Mouse (Mus musculus) lung, postnatal 36 days (tissue): Measurements from ENCODE around the gene Pdxp.

Experiments
- DNase-seq: peaks from one replicate; pipeline ENCODE4 v3.0.0; 2022; ENCODE audit warnings: mixed read lengths

Gene Pdxp

DNA sequence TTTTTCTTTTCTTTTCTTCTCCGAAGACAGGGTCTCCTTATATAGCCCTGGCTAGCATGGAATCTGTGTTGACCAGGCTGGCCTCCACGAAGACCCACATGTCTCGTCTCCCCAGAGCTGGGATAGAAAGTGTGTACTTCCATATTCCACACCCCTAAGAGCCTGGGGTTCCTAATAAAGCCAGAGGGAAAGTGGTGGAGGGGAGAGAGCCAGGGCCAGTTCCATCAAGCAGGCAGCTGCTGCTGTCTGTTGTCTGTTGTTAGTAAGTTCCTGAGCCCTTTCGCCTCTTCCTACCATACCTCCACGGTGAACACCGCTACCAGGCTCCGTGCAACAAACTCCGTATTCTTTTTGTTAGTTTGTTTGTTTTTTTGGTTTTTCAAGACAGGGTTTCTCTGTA is 14.8 kb downstream of the Pdxp start:
- DNase-seq, result no peak

DNA sequence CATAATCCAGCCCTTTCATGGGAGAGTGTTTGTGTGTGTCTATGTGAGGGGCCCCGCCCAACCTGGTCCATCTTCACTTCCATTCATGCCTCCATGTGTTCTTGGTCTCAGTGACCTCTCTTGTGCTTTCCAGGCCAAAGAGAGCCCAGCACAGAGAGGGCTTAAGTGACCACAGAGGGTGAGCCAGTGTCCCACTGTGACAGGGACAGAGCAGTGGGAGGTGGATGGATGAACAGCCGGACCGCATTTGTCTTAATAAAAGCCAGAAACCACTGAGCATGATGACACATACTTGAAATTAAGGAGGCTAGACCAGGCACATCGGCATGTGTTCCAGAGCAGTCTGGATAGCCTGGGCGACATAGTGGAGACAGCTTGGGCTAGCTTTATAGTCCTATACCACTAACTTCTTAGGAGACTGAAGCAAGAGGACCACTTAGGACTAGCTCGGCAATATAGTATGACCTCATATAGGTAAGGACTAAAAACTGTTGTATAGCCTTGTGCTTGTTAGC is 16.5 kb downstream of the Pdxp start:
- DNase-seq, result no peak

DNA sequence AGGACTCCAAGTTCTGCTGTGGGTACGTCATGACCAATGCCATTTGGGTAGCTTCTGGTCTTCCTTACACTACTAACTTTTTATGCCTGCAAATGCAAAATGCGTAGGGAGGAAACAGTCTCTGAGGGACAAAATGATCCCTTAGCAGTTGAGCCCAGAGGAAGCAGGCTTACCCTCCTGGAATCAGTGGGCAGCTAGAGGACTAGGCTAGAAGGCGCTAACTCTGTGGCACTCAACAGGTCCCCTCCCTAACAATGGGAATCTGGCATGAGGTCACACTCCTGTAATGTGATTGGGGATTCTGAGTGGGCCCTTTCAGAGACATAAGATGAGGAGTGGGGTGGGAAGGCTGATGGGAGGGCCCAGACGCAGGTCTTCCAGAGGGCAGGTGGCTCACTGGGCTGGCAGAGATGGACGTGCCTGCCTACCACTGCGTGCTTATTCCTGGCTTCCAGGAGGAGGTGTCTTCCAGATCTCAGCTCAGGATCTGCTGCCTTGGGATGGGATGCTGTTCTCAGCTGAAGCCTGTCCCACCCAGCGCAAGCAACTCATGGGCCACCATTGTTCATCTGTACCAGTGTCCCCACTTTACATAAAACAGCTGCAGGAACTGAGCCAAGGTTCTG is 17.2 kb downstream of the Pdxp start:
- no peak for DNase-seq

DNA sequence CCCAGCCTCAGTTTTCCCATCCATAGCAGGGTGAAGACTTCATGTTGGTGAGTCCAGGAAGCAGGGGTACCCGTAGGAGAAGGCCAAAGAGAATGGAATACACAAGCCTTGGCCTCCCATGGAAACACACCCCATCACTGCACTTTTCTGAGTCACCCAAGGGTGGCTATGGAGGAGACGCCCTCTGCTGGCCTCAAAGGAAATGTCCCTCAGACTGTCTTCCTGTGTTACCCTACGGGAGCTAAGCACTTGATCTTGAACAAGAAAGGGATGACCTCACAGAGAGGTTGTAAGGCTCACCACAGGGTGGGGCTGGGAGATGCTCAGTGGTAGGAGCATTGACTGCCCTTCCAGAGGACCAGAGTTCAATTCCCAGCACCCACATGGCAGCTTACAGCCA is 17.9 kb downstream of the Pdxp start:
- DNase-seq, result peak; percentile 73

DNA sequence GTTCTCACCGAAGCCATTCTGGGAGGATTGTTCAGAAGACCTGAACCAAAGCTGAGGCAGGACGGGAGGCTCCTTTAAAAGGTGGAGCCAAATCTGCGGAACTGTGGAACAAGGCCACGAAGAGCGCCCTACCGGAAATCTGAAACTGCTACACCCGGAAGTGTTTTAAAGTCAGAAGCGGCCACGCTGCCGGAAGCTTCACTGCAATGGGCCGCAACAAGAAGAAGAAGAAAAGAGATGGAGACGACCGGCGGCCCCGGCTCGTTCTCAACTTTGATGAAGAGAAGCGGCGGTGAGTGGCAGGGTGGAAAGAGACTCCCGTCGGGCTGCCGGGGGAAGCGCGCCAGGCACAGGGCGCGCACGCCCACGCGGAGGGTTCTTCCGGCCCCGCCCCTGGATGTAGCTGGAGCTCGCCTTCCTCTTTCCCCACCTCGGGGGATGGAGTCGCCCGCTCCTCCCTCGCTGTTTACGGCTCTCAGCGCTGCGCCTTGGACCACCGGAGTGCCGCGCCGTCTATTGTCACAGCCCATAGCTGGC is 21.1 kb downstream of the Pdxp start, which contains the start of gene Nol12:
TSS of gene Nol12 (plus strand) at position 150 of the 537 bp plus-strand sequence.
- peak; percentile 94 for DNase-seq

DNA sequence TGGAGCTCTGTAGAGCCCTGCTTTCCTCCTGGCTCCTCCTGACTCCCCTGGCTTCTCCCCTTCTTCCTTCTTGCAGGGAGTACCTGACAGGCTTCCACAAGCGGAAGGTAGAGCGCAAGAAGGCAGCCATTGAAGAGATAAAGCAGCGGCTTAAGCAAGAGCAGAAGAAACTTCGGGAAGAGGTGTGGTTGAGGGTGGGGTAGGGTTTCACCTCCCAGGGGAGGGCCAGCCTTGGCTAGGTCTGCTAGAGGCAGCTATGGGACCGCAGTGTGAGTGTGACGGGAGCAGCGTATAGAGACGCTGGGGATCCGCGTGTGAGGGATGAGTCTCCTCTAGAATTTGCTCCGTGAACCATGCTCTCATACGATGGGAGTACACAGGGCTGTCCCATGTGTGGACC is 22.7 kb downstream of the Pdxp start:
- DNase-seq, result no peak

DNA sequence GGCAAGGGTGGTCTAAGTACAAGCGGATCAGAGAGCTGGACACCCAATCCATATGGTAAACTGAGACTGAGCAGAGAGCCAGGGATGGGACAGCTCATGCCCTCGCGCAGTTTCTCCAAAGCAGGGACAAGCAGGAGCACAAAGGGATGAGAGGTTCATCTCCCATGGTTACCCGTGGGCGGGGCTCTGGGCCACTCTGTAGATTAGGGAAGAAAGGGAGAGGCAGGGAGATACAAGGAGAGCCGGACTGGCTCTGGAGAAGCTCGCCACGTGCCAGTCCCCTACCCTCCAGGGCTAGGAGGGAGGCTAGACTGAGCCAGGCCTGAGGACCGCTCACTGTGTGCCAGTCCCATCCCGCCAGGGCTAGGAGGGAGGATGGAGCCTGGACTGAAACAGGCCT is 23.6 kb downstream of the Pdxp start:
- no peak for DNase-seq

DNA sequence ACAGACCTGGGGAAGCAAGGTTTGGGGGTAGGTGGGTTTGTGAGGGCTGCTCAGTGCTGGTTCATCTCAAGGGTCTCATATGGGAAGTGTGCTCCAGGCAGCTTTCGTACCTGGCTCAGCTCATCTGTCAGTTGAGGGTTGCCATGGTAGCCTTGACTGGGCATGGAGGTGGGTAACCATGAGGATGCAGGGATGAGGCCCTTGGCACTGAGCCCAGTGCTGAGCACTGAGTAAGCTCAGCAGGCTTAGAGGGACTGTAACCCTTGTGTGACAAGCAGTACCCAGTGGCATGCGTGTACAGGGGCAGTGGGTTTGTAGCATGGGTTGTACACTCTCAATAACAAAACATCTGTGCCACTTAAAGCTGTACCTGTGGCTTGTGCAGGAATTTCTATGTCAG is 24.2 kb downstream of the Pdxp start:
- DNase-seq, result no peak

DNA sequence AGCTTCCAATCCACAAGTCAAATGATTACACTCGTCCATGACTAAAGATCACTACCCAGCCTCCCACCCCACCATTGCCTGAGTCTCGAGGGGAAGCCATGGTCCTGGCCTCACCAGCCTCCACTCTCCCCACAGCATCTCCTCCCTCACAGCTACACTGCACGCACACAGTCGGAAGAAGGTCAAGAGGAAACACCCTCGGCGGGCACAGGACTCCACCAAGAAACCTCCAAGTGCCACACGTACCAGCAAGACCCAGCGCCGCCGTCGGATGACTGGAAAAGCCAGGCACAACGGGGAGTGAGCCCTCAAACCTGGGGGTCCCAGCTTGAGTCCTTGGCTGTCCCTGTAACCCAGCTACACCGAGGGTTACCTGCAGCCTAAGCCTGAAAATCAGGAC is 26.6 kb downstream of the Pdxp start:
- no peak for DNase-seq

DNA sequence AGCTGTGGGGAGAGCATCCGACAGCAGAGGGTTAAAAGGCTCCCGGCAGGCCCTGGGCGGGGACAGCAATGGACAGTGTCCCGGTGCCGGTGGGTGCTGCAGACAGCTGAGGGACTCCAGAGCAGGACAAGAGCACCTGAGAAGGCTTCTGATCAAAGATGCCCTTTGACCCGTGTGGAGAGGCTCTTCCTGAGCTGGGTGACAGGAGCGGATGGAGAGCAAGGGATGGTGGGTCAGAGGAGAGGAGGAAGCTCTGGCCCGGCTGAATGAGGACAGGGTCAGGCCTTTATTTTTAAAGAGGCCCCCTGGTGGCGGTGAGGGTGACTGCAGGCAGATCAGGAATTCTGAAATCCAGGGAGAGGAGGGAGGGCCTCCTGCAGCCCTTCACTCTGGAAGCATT is 28.9 kb downstream of the Pdxp start:
- DNase-seq, result peak; percentile 90

DNA sequence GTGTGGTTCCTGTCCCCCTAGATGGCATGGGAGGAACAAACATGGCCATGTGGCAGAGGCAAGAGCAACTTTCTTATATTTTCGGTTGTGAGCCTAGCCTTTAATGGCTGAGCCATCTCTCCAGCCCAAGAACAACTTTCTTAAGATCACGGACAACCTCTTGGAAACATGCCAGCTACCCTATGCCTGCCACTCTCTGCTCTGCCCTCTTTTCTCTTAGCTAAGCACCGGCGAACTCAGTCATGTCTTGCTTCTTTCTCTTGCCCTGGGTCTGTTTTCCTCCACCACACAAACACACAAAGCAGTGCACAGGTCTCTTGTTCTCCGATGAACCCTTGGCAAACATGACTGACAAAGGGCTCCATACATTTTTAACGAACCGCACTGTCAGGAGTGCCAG is 32.5 kb downstream of the Pdxp start:
- DNase-seq, result no peak

DNA sequence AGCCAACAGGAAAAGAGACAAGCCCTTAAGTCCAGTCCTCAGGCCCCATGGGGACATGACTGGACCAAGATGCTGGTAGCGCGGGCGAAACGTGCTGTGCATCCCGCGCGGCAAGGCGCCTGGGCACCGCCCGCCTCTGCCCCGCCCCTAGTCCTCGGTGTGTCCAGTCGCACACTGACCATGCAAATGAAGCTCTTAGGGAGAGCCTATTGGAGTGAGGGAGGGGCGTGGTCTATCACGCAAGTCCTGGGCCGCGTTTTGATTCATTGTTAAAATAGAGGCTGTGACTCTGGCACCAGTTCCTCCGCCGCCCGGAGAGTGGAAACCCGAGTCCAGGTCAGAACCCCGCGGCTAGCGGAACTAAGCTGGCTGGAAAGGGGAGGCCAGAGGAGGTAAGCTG is 33.9 kb downstream of the Pdxp start, which contains the start of gene Triobp:
TSS of gene Triobp (plus strand) at position 68 of the 400 bp plus-strand sequence.
- peak; percentile 94 for DNase-seq

DNA sequence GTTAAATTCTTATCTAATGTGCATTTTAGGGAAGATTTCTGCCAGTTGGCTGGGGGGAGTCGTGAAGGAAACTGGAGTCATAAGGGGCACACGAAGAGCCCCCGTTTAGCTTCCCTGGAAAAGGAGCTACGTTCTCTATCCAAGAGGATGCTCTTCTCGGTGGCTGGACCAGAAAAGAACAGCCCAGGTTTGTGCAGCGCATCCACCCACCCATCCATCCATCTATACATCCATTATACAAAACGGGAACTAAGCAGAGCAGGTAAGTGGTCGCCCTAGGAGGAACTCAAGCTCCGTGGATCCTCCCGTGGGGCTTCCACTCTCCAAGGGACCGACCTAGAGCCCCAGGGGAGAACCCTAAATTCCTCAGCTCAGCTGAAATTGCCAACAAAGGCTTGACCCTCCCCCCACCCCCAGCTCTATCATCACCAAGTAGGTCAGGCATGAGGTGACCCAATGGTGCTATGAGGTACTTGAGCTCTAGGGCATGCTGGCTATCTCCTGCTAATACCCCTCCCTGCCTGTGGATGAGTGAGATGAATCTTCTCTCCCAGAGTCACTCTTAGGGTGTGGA is 34.5 kb downstream of the Pdxp start:
- no peak for DNase-seq

DNA sequence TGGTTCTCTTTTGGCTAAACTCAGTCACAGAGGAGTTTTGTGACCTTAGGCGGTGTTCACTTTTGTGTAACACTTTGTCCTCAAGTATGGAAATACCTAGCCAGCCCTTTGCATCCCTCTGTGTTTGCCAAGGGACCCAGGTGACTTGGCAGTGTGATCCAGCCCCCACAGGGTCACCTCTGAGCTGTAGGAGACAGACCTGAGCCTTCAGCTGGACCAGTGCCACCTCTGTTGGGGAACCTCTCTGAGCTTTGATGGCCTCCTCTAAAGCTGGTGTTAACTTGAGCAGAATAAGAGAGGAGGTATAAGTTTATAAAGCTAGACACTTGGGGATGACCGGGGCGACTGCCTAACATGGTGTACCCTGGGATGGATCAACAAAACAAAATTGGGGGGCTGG is 35.2 kb downstream of the Pdxp start:
- no peak for DNase-seq

DNA sequence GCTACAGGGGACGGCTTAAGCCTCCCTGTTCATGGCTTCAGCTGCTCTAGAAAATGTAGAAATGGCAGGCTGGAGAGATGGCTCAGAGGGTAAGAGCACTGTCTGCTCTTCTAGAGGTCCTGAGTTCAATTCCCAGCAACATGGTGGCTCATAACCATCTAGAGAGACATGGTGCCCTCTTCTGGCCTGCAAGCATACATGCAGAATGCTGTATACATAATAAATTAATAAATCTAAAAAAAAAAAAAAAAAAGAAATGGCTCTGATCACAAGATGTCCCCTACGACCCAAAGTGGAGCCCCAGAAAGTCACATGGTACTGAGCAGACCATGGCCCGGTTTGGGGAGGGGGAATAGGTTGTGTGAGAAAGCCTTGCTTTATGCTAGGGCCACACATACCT is 41.9 kb downstream of the Pdxp start:
- no peak for DNase-seq

DNA sequence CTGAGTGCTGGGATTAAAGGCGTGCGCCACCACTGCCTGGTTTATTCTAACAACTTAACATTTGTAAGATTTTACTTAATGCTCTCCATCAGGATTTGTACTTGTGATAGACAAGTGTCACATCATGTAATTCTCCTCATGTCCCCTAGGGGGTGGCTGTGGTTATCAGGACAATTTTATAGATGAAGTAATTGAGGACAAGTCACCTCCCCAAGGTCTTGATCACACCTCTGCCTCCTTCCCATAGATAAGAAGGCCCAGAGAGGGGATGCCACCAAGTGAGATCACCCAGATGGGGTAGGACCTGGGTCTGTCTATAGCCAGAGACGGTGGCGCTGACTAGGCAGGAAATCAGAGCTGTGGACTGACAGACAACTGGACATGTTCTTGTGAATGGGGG is 42.6 kb downstream of the Pdxp start:
- DNase-seq, result peak; percentile 56

DNA sequence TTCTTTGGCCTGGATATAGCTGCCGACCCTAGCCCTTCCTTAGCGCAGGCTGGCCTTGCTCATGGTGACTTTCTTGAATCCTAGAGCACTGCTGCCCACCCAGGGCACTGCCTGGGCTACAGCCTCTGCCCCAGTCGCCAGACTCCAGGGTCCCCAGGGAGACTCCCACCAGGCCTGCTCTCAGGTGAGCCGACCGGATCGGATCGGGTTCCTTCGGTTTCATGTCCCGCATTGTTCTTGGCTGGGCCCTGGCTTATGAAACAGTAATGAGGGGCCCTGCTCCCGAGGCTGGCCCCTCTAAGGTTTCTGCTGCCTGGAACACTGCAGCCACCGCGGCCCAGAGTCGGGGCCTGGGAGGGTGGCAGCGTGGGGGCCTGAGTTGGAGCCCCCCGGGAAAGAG is 43.3 kb downstream of the Pdxp start:
- no peak for DNase-seq

DNA sequence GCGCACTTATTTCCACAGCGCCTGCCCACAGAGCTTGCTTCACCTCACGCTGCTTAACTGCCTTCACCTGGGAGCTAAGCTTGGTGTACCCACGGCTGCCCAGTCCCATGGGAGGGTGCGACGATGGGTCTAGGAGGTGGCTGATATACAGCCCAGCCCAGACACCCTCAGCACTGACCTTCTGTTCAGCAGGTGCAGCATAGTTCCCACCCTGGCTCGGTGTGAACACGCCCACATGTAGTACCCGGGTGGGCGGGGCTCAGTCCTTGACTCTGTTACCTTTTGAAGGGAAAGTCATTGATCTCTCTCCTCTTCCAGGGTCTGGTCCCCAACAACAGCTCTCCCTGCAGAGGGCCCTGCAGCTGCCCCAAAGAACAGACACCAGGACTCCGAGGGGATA is 45.8 kb downstream of the Pdxp start:
- no peak for DNase-seq

DNA sequence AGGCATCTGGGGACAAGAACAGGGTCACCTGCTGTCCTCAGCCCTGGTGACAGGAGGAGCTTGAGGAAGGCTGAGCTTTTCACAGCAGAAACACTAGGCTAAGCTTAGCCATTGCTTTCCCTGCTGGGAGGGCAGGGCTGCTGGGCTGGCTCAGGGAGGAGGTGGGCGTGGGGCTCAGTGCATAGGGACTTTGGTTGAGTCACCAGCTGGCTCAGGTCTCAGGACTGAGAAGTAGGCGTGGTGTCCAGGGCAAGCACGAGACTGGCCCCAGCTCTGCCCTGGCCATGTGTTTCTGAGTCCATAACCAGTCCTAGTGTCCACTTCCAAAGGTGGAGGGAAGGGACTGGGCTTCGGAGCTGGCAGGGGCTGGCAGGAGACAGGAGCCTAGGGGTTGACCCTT is 46.4 kb downstream of the Pdxp start:
- peak; percentile 60 for DNase-seq

DNA sequence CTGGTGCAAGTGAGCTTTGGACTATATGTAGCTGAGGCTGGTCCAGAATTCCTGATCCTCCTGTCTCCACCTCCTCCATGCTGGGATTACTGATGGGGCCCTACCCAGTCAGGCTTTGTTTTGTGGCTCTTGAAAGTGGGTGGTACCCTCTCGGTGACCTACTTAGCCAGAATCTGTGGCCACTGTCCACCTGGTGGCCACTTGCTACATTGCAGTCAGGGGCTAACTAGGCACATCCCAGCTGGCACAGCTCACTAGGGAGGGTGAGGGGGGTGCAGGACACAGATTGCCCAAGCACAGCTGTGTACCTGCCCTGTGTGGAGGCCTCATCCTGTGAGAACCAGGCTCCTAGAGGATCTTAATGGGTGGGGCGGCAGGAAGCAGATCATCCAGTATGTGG is 49.2 kb downstream of the Pdxp start:
- DNase-seq, result peak; percentile 85
